Mouse (Mus musculus) forebrain, embryonic 13.5 days (tissue): Measurements from ENCODE around the gene Fam160b1. TPM values are rescaled to one million over a fixed set of nuclear protein-coding genes. Genes with fewer than 3 reads are reported as not detected.

Experiments
- ATAC-seq: fragments of 200-750 bp; cut with Nextera tagmentation; 2 replicates; pipeline ENCODE4 v1.8.0; 2017
- H3K27ac ChIP-seq: fragments of 300-500 bp; sonication (generic); 2 replicates; pipeline ENCODE4 v1.5.1; 2015; ENCODE audit warnings: inconsistent platforms, mild to moderate bottlenecking, moderate library complexity
- H3K27me3 ChIP-seq: fragments of 300-500 bp; sonication (generic); 2 replicates; pipeline ENCODE4 v1.6.1; 2015; ENCODE audit warnings: mild to moderate bottlenecking, inconsistent platforms
- H3K36me3 ChIP-seq: fragments of 300-500 bp; sonication (generic); 2 replicates; pipeline ENCODE4 v1.6.1; 2015; ENCODE audit warnings: mild to moderate bottlenecking, inconsistent platforms; ENCODE audit not compliant: poor library complexity, severe bottlenecking
- H3K4me1 ChIP-seq: fragments of 300-500 bp; sonication (generic); 2 replicates; pipeline ENCODE4 v1.6.1; 2015; ENCODE audit warnings: inconsistent platforms
- H3K4me2 ChIP-seq: fragments of 300-500 bp; sonication (generic); 2 replicates; pipeline ENCODE4 v1.6.1; 2015; ENCODE audit warnings: inconsistent platforms, mild to moderate bottlenecking, moderate library complexity
- H3K4me3 ChIP-seq: fragments of 300-500 bp; sonication (generic); 2 replicates; pipeline ENCODE4 v1.5.1; 2015; ENCODE audit warnings: mild to moderate bottlenecking, inconsistent platforms
- H3K9ac ChIP-seq: fragments of 300-500 bp; sonication (generic); 2 replicates; pipeline ENCODE4 v1.6.1; 2015; ENCODE audit warnings: mild to moderate bottlenecking, inconsistent platforms
- H3K9me3 ChIP-seq: fragments of 300-500 bp; sonication (generic); replicated peaks from 2 replicates; pipeline ENCODE4 v1.6.1; 2016; ENCODE audit warnings: inconsistent platforms
- WGBS: fragments of 180-500 bp; shearing (Covaris S2); methylation state at CpG from one replicate; pipeline ENCODE4 v1.1.7; 2015; 5-methylcytosine and 5-hydroxymethylcytosine counted together
- polyA plus RNA-seq: library from polyadenylated mRNA; unstranded; fragments of >200 nt; fragmentation: Nextera tagmentation; extraction: Ambion mirVana; gene quantifications from 2 replicates; pipeline ENCODE4 v1.2.1, GENCODE M21; 2015

Gene Fam160b1
- 11.6 and 12.7 TPM in 2 replicates for polyA plus RNA-seq

DNA sequence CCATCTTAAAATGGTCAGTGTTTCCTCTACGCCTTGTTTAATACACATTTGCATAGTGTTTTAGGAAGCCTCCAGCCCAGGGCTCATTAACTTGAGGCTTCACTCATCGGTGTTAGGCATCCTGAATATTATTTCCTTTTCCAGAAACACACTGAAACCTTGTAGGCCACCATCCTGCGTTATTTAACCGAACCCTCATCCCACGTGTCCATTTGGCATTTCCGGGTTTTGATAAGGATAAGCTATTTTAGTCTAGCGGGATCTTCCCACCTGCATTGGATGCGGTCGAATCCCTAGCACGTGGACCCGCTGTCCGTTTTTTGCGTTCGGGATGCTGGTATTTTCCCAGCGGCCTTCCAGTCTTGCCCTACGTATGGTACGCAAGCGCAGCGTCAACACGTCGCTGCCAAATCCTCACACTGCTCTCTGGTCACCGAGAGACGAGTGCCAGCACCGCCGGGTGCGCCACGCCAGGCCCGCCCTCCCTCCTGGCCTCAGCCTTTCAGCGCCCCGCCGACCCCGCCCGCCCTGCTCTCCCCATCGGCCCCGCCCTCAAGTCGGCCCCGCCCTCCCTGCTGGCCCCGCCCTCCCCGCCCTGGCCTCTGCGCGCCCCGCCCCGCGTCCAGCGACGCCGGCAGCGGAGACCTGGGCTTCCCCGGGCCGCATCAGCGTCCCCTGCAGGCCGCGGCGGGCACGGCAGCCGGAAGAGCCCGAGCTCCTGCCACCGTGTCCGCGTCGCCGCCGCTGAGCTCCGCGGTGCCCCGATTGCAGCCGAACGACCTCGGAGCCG, at the start of gene Fam160b1:
Gene Fam160b1 (plus strand): TSS at position 340 of the 790 bp plus-strand sequence.
- Histone ChIP-seq H3K36me3 (no peaks in the 10 kb centered on the region), H3K27ac (peak within 1 kb of the TSS; percentile 95), H3K4me3 (peak within 1 kb of the TSS; percentile 96), H3K27me3 (no peaks in the 10 kb centered on the region), H3K4me1 (peaks cover 49% of the 10 kb centered on the region), H3K4me2 (peak within 1 kb of the TSS; percentile 67), H3K9ac (peak within 1 kb of the TSS; percentile 98), H3K9me3 (no peaks in the 10 kb centered on the region)
- 1% methylated on average over 51 of the region's 70 CpGs for WGBS
- ATAC-seq: peak; percentile 93

DNA sequence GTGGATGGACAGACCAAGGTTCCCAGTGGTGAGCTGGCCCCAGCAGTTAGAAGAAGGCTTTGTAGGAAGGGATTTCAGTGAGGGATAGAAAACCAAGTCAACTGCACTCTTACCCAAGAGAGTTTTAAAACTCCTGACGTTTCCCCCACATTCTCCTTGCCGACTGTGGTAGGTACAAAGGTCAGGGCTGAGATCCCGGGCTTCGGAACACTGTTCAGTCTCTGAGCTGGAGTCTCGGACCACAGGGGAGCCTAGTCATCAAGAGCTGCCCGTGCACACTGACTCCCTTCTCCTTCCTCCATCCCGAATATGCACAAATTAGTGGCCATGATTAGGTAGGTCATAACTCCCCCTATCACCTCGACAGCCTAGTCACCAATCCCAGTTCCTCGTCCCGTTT, 47.3 kb upstream of the Fam160b1 start:
- Histone ChIP-seq H3K36me3 (no peaks in the 10 kb centered on the region), H3K4me2 (peak overlapping the region; percentile 12), H3K27me3 (peaks cover 16% of the 10 kb centered on the region; the same call in 1 of the 2 replicates), H3K4me3 (no peak overlapping the region), H3K9me3 (no peaks in the 10 kb centered on the region), H3K9ac (no peak overlapping the region), H3K27ac (no peak overlapping the region), H3K4me1 (peaks cover 9% of the 10 kb centered on the region)
- 80% methylated on average over 10 of the region's 10 CpGs for WGBS
- no peak for ATAC-seq

DNA sequence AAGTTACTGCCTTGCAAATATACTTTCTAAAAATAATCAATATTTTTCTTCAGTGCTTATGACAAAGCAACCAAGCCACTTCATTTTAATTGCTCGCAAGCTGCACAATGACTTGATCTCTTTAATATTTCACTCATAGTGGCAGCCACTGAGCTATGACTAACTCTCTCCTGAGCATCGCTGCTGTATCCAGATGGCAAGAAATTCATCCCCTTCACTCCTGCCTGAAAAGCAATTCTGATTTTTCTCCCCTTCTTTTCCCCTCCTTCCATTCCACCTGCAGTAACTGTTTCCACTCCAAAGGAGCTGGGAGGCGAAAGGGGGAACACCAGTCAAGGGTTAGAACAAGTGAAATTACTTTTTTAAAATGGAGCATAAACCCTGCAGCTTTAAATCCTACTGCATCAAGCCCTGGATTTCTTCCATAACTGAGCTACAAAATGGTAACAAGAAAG, 46.6 kb upstream of the Fam160b1 start:
- Histone ChIP-seq H3K27me3 (peaks cover 16% of the 10 kb centered on the region; the same call in 1 of the 2 replicates), H3K27ac (no peak overlapping the region), H3K9ac (peak overlapping the region; percentile 73; the same call in 1 of the 2 replicates), H3K36me3 (no peaks in the 10 kb centered on the region), H3K4me2 (peak overlapping the region; percentile 89), H3K4me1 (peaks cover 9% of the 10 kb centered on the region), H3K4me3 (peak overlapping the region; percentile 61), H3K9me3 (no peaks in the 10 kb centered on the region)
- no peak; the same call in 1 of the 2 replicates for ATAC-seq
- WGBS: 72% methylated on average over 3 of the region's 3 CpGs

DNA sequence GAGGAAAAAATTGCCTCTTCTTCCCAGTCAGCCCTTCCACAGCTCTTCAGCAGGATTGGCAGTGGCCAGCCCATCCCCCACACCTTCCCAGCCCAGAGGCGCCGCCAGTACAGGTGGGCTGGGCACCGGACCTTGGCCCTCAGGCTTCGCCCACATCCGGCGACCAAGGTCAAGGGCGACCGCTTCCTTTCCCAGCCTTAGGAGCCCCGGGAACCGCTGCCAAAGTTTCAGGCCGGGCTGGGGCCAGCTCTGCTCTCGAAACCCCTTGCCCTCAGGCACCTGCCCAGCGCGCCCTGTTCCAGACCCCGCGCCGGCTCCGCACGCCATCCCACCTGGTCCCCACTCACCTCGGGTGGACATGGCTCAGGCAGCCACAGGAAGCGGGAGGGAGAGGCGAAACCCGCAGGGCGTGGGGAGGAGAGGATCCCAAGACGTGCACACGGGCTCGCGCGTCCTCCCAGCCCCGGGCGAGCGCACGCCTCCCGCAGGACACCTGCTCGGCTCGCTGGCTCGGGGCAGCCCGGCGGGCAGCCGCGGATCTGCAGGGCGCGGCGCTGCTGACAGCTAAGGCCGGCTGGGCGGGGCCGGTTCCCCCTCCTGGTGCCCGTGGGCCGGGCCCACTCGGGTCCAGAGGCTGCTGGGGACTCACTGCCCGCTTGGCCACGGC, 46.0 kb upstream of the Fam160b1 start, which contains the start of gene Ablim1:
Gene Ablim1 (minus strand): TSS at position 574 of the 667 bp plus-strand sequence.
- Histone ChIP-seq H3K27ac (peak within 1 kb of the TSS; percentile 63), H3K36me3 (no peaks in the 10 kb centered on the region), H3K4me2 (peak within 1 kb of the TSS; percentile 89), H3K9me3 (no peaks in the 10 kb centered on the region), H3K9ac (peak within 1 kb of the TSS; percentile 73), H3K4me3 (peak within 1 kb of the TSS; percentile 61), H3K4me1 (peaks cover 9% of the 10 kb centered on the region), H3K27me3 (peaks cover 16% of the 10 kb centered on the region; the same call in 1 of the 2 replicates)
- ATAC-seq: peak; percentile 74
- 2% methylated on average over 49 of the region's 52 CpGs for WGBS

DNA sequence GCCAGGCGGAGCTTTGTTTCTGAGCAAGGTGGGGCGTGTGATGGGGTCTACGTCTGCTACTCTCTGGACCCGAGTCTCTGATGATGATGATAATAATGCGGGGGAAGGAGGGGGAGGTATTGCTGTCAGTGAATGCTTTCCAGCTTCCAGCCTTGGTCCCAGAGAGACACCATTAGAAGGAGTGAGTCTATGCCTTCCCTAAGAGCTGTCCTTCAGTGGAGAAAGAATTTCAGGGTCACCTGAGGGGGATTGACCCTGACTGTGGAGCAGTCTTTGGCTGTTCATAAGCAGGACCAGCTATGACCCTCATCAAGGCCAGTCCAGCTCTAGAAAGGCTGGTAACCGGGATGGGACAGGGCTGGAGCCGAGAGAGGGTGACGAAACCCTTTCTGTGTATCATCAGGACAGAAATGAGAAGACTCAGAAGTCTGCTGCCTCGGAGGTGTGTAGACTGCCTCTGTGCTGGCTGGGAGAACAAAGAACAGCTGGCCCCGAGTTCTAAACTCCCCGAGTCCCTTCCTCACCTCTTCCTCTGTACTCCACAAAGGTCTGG, 45.4 kb upstream of the Fam160b1 start:
- H3K4me2 ChIP-seq: peak overlapping the region; percentile 89
- no peaks in the 10 kb centered on the region for H3K9me3 ChIP-seq
- H3K36me3 ChIP-seq: no peaks in the 10 kb centered on the region
- ATAC-seq: peak; percentile 70
- 41% methylated on average over 11 of the region's 11 CpGs for WGBS
- H3K4me1 ChIP-seq: peaks cover 9% of the 10 kb centered on the region
- H3K27me3 ChIP-seq: peaks cover 16% of the 10 kb centered on the region; the same call in 1 of the 2 replicates
- peak overlapping the region; percentile 63; the same call in 1 of the 2 replicates for H3K27ac ChIP-seq
- peak overlapping the region; percentile 73 for H3K9ac ChIP-seq
- H3K4me3 ChIP-seq: peak overlapping the region; percentile 61

DNA sequence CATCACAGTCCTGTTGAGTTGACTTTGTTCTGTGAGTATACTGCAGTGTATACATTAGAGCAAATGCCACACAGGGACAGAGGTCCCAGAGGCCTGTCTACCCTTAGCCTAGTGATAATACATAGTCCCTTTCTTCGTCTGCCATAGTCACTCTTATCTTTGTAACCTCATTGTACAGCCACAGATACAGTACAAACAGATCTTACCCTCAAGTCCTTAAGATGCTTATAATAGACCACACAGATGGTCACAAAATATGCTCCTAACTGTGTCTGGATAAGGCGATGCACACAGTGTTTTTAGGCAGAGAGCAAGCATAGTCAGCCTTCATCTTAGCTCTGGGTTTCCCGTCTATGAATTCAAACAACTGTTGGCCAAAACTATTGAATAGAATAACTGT, 43.9 kb upstream of the Fam160b1 start:
- Histone ChIP-seq H3K9me3 (no peaks in the 10 kb centered on the region), H3K27me3 (peaks cover 16% of the 10 kb centered on the region; the same call in 1 of the 2 replicates), H3K27ac (no peak overlapping the region), H3K4me3 (no peak overlapping the region), H3K4me1 (peaks cover 9% of the 10 kb centered on the region), H3K36me3 (no peaks in the 10 kb centered on the region), H3K4me2 (no peak overlapping the region), H3K9ac (no peak overlapping the region)
- 89% methylated on average over 3 of the region's 3 CpGs for WGBS
- no peak for ATAC-seq

DNA sequence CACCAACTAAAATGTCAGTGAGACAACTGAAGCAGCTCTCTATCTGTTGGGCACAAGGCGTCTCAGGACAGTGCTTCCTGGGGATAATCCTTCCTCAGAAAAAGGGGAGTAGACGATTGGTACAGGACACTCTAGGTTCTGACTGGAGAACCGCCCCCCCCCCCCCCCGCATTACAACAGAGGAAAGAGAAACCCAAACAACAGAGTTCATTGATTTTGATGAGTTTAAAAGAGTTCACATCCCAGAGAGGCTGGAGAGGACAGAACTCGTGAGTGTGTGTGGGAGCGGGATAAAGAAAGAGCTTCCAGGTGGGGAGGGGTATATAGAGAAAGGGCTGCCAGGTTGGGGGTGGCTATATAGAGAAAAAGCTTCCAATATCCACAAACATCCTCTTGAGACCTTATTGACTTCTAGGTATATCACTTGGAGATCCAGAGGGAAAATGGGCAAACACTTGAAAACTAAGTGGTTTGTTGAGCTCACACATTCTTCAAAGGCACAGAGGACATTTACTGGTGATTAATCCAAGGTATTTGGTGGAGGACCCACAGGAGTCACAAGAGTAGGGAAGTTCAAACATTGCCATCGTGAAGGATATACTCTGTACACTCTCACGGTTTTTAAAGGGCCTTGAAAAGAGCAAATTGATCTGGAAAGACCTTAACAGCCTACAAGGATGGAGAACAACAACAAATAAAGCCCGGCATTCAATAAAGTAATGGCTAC, 39.7 kb upstream of the Fam160b1 start:
- no peak overlapping the region for H3K27ac ChIP-seq
- 0 out of 2 replicates have a peak, but pooled peaks cover under 1% of the 10 kb centered on the region for H3K27me3 ChIP-seq
- H3K4me3 ChIP-seq: no peak overlapping the region
- H3K4me2 ChIP-seq: no peak overlapping the region
- no peak overlapping the region for H3K9ac ChIP-seq
- WGBS: 74% methylated on average over 9 of the region's 9 CpGs
- no peaks in the 10 kb centered on the region for H3K36me3 ChIP-seq
- no peaks in the 10 kb centered on the region for H3K4me1 ChIP-seq
- no peak for ATAC-seq
- H3K9me3 ChIP-seq: no peaks in the 10 kb centered on the region

DNA sequence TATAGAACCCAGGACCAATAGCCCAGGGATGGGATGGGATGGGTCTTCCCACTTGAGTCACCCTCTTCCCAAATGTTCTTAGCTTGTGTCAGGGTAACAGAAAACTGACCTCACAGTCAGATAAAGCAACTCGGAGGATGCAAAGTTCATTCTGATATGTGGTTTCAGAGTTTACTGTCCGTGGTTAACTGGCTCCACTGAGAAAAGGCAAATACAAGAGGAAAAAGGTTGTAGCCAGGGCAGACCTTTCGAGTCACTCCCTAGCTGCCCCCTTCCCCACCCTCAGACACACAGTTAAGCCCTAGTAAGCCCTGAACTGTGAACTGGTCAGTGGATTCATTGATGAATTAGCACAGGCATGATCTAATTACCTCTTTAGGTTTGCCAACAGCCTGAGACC, 38.6 kb upstream of the Fam160b1 start:
- 79% methylated on average over 3 of the region's 3 CpGs for WGBS
- Histone ChIP-seq H3K36me3 (no peaks in the 10 kb centered on the region), H3K4me1 (no peaks in the 10 kb centered on the region), H3K9ac (no peak overlapping the region), H3K27me3 (no peaks in the 10 kb centered on the region), H3K9me3 (no peaks in the 10 kb centered on the region), H3K4me3 (no peak overlapping the region), H3K4me2 (no peak overlapping the region), H3K27ac (no peak overlapping the region)
- no peak for ATAC-seq

DNA sequence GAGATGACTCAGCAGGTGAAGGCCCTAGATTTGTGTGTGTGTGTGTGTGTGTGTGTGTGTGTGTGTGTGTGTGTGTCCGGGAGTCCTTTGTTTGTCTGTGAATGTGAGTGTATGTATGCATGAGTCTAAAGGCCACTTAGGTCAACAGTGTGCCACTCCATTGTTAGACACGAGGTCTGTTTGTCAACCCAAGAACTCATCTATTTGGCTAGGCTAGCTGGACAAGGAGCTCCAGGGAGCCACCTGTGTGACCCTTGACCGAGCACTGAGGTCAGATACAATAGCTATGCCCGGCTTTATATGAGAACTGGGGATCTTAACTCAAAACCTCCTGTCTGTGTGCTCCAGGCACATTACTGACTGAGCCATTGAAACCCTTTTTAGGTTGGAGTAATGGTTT, 38.0 kb upstream of the Fam160b1 start:
- no peak overlapping the region for H3K27ac ChIP-seq
- no peaks in the 10 kb centered on the region for H3K4me1 ChIP-seq
- ATAC-seq: no peak
- no peak overlapping the region for H3K4me3 ChIP-seq
- H3K27me3 ChIP-seq: no peaks in the 10 kb centered on the region
- no peaks in the 10 kb centered on the region for H3K36me3 ChIP-seq
- no peak overlapping the region for H3K9ac ChIP-seq
- H3K9me3 ChIP-seq: no peaks in the 10 kb centered on the region
- H3K4me2 ChIP-seq: no peak overlapping the region
- 63% methylated on average over 4 of the region's 4 CpGs for WGBS

DNA sequence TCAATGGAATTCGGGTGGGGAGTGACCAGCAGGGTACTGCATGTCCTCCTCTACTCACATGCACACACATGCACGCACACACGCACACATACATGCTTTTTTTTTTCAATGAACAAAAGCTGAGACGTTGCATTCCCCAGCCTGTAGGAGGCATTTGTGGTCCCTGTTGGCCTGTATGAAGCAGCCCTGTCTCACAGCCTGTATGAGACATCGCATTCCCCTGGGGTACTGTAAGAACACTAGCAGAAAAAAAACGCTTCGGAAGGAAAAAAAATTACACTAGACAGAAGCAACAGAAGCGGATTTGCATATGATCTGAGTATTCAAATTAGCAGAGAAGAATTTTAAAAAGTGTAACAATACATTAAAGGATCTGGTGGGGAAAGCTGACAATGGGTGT, 37.4 kb upstream of the Fam160b1 start:
- Histone ChIP-seq H3K9me3 (no peaks in the 10 kb centered on the region), H3K36me3 (no peaks in the 10 kb centered on the region), H3K4me1 (no peaks in the 10 kb centered on the region), H3K4me3 (no peak overlapping the region), H3K4me2 (no peak overlapping the region), H3K27ac (no peak overlapping the region), H3K9ac (no peak overlapping the region), H3K27me3 (no peaks in the 10 kb centered on the region)
- no peak; the same call in 1 of the 2 replicates for ATAC-seq
- 82% methylated on average over 8 of the region's 8 CpGs for WGBS

DNA sequence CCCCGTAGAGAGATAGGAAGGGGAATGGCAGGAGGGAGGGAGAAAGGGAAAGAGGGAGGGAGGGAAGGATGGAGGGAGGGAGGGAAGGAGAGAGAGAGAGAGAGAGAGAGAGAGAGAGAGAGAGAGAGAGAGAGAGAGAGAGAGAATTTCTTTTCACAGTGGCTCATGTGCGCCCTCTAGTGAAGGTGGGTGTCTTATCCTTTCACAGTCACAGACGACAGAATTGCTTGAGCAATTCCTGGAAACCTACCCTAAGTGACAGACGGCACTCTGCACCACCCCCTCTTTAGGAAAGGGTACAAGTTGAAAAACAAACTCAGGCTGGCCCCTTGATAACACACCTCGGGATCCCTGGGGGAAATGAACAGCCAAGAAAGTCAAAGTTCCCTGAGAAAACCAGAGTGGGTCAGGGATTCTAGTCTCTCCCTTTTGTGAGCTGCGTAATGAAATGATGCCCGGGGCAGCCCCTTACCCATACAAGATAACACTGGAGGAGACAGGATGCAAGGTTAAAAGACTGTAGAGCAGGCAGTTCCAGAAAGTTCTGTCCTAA, 34.7 kb upstream of the Fam160b1 start:
- Histone ChIP-seq H3K4me3 (no peak overlapping the region), H3K27me3 (no peaks in the 10 kb centered on the region), H3K4me2 (no peak overlapping the region), H3K9me3 (0 out of 2 replicates have a peak, but pooled peaks cover 6% of the 10 kb centered on the region), H3K4me1 (no peaks in the 10 kb centered on the region), H3K27ac (no peak overlapping the region), H3K9ac (no peak overlapping the region), H3K36me3 (no peaks in the 10 kb centered on the region)
- WGBS: 36% methylated on average over 7 of the region's 7 CpGs
- no peak for ATAC-seq
